Mouse (Mus musculus): ENCODE data around the gene Ciao2a. TPM values are rescaled to one million over a fixed set of nuclear protein-coding genes. Genes with fewer than 3 reads are reported as not detected.

Gene Ciao2a
- total RNA-seq, 2 experiments from 2014 or later = 39.6 to 46.0 TPM

DNA sequence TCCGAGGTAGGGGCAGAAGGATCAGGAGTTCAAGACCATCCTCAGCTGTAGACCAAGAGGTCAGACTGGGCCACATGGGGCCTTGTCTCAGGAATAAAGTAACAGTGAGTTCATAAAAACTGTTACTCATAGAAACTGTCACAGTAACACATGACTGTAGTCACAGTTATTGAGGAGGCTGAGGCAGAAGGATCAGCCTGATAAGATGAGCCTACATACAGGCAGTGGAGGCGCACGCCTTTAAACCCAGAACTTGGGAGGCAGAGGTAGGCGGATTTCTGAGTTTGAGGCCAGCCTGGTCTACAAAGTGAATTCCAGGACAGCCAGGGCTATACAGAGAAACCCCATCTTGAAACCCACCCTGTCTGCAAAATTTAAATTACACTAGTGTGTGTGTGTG, 6.3 kb upstream of the Ciao2a start:
- DNase-seq = no peak

DNA sequence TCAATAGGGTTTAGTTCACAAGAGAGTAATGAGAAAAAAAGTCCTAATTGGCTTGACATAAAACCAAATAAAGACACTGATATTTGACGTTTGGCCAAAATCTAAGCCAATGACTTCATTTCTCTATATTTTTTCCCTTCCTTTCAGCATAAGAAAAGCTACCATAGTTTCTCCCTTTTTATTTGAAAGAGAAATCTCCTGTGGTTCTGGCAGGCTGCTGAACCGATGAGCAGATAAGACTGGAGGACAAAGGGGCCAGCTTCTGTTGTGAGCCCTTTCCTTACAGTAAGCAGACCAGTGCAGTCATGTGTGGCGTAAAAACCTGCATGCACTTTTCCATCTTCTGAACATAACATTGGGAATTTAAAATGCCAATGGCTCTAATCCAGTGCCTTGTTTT, 5.5 kb upstream of the Ciao2a start:
- DNase-seq = no peak

DNA sequence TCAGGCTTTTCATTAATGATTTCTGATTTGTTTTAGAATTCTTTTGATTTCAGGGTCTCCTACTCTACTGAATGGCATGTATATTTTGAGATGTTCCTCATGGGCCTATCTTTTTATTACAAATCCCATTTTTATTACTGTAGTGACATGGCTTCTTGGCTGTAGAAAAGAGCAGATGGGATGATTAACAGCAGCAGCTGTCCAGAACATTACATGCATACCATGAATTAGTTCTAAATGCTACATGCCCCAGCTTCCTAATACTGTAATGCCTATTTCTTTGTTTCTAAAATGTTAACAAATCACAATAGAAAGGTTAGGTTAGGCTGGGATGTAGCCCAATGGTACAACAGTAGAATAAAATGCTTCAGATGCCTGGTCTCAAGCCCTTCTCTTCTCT, 5.0 kb upstream of the Ciao2a start:
- no peak for DNase-seq

DNA sequence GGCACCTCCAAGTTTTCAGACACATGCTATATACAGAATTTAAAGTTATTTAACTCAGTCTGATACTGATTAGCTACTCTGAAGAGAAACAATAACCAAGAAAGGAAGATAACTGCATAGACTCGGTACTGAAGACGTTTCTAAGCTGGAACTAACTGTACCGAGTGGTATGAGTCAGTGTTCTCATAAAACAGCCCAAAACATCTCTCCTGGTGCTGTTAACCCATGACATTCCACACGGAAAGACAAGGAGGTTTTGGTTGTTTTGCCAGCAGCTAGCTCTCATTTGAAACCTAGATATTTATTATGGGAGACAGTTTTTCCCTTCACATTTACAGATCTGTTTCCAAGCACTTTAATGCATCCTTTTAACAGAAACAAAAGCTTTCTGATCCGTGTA, 2.8 kb upstream of the Ciao2a start:
- no peak for DNase-seq

DNA sequence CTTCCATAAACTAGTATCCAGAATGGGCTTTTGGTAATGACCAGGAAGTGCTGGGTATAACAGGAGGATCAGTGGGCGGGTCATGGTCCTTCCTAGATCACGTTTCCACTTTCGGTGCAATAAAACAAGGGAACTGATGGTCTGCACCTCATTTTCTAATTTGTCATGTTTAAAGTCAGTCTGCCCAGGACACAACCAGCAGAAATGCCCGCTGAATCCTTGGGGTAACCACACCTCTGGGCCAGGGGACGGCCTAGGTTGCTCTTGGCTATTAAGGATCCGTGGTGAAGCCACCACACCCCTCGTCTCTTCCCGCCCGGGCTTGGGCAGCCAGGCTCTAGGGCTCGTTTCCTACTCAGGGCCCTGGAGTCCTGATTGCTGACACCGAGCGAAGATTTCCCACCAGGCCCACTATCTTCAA, 2.3 kb upstream of the Ciao2a start:
- DNase-seq = no peak

DNA sequence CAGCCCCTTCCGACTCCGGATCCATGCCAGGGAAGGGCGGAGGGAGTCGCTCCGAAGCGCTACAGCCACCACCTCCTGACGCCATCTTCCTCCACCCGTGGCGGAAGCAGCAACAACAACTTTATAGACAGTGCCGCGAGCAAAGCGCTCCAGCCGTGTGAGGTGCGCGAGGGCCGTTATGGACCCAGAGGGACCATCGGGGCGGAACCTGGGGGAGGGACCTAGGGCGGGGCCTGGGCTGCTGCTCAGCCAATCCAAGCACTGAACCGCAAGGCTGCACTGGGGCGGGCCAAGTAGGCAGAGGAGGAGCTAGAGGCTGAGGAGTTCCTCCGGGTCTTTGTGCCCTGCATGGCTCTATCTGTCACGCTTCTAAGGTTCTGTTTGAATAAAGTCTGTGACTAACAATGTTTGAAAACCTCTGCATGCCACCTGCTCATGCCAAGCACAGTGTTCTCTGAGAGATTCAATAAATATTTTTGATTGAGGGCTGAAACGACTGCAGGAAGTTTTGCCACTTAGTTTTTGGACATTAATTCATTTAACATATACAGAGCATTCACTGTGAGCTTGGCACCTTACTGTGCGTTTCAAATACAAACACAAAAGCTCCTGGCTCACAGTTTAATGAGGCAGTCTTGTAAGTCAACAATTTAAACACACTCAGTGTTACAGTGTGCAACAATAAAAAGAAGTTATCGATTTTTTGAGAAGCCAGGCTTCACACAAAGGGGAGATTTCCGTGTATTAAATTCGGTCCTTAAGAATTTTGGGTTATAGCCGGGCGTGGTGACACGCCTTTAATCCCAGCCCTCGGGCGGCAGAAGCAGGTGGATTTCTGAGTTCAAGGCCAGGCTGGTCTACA, 1.5 kb upstream of the Ciao2a start:
- DNase-seq = peak; percentile 96

DNA sequence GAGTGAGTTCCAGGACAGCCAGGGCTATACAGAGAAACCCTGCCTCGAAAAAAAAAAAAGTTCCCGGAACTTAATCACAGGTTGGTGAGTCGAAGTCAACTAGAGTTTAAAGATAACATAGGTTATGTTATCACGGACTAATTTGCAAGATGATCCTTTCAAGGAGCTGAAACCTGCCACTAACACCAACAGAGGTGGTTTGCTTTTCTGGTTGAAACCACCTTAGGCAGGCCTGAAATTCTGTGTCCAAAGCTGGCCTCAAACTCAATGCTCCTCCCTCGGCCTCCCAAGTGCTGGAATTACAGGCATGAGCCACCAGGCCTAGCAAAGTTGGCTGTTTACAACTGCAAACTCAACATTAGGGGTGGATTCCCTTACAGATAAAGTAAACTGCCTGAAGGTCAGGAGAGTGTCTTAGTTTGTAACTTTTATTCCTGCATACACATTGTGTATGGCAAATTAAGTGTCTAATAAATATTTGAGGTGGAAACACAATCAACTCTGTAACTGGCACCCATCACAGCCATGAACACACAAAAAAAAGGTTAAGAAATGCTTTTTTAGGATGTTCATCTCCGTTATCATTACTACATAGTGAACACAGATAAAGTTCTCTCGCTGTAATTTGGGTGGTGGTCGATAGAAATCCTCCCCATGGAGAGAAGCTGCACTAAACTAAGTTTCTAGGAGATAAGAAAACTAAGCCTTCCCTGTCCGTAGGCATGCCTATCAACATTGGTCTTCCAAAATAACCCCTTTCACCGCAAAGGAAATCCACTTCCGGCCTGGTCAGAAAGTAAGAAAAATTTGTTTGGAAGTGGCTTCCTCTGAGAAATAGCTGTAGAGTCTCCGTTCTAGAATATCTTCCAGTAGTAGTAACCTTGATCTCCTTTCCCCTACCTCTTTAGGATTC, 612 bp upstream of the Ciao2a start:
- no peak for DNase-seq

DNA sequence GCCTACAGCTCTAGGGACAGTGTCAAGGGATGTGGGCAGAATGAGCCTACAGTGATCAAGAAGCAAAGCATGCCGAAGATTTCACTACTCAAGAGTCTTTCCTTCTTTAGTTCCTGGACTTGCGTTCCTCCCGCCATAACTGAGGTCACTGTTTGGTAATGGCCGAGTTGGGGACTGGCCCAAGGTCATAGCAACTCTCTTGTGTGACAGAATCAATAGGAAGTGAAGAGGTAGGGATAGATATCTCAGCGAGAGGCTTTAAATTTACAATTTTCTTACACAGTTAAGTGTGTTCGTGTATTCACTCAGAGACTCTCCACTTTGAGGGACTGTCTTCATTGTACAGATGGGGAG, 759 bp downstream of the Ciao2a start:
- DNase-seq = no peak

DNA sequence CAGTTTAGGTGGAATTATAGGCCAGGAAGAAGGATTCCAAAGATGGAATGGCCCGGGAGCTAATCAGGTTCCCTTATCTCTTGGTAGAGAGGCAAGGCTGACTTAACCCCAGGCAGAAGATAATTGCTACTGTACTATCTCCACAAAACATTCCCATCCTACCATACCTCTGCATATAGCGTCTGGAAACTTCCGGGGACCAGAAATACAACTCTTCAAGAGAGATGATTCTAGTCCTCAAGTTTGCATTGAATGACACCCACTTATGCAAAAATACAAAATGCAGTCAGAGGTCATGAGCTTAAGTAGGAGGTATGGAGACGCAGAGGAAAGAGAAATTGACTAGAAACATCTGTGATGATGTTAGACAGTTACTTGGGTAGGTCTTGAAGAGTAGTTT, 1.5 kb downstream of the Ciao2a start:
- DNase-seq = no peak

DNA sequence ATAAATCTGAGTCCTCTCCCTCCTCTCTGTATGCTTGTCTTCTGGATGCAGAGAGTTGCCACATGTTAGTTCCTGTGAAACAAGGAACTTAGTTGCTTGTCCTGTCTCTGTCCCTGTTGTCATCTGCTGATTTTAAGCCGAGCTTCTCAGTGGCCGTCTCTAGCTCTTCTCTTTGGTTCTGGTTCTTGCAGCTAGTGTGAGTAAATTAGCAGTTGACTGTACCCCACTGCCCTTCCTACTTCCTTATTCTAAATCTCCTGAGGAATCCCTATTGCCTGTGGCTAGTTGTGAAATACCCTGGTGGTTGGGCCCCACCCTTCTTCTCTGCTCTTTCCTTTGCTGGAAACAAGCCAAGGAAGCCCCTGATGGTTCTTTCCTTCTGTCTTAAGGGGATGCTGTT, 5.1 kb downstream of the Ciao2a start:
- DNase-seq = no peak

DNA sequence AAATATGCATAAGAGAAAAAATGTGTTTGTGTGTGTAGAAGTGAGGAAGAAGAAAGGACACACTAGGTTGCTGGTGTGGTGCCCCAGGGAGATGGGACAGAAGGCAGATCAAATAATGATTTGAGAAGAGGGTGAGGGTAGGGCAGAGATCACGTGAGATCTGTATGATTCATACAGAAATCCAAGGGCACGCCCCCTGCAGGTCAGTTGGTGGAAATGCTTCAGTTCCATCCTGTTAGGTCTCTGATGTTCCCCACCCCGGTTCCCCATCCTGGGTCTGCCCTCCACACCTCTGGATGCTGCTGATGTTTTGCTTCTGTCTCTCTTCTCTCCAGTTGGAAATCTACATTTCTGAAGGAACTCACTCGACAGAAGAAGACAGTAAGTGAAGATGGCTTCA, 9.6 kb downstream of the Ciao2a start:
- no peak for DNase-seq

DNA sequence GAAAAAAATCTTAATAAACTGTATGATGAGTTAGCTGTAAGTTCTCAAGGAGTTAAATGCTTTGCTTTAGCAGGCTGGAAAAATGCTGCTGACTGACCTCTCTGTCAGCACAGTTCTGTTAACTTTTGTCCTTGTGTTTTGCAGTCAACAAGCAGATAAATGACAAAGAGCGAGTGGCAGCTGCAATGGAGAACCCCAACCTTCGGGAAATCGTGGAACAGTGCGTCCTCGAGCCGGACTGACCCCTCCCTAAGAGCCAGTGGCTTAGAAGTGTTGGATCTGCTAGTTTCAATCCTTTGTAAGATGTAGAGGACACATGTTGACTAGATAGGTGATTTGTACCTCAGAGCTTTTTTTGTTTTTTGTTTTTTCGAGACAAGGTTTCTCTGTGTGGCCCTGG, 11.8 kb downstream of the Ciao2a start:
- no peak for DNase-seq

DNA sequence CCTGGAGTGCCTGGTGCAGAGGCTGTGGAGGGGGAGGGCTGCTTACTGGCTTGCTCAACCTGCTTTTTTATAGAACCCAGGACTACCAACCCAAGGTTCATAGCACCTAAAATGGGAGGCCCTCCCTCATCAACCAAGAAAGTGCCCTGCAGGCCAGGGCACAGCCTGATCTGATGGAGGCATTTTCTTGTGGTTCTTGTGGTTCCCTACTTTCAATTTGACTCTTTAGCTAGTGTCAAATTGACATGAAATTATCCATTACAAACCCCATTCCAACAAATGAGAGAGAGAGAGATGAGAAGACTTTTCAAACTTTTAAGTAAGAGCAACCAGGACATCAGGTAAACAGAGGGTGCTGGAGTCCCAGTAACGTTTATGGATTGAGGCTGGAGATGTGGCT, 15.9 kb downstream of the Ciao2a start:
- no peak for DNase-seq

DNA sequence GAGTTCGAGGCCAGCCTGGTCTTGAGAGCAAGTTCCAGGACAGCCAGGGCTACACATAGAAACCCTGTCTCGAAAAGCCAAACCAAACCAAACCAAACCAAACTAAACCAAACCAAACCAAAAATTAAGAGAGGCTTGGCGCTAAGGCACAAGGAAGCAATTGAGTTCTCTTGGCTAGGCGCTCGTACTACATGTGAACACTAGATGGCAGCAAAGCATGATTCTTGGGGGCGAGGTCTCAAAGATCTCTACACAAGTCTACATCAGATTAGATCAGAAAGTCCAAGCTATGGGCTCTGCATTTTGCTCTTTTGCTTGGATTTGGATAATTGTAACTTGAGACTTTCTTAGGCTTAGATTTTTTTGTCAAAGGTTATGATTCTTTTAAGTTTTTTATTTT, 17.8 kb downstream of the Ciao2a start:
- DNase-seq = peak; percentile 60

DNA sequence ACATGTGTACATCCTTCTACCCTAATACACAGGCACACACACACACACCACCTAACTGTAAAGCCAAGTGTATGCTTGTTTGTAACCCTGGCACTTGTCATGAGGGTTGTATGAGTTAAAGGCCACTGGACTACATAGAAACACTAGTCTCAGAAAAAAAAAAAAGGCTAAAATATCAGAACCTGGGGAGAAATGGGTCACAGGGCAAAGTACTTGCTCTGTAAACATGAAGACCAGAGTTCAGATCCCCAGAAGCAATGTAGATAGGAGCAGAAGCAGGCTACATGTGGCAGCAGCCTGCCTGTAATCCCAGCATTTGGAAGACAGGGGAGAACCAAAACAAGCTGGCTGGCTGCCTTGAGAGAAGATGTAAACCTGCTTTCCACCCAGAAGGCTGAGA, 19.7 kb downstream of the Ciao2a start:
- DNase-seq = no peak

DNA sequence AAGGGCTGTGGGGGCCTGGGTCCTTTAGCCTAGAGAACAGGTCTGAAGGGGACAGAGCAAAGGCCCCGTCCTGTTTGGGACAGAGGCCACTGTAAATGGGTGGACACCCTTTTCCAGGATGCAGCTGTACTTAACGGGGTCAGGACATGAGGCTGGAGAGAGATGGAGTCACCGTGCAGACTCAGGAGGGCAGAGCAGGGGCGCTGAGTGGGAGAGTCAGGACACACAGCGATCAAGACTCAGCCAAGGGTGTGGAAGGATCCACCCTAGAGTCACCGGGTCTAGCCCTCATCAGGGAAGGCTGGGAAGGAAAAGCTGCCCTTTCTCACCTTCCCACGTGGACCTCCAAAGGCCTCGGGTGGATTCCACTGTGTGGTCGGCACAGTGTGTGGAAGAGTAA, 25.6 kb downstream of the Ciao2a start:
- DNase-seq = no peak

DNA sequence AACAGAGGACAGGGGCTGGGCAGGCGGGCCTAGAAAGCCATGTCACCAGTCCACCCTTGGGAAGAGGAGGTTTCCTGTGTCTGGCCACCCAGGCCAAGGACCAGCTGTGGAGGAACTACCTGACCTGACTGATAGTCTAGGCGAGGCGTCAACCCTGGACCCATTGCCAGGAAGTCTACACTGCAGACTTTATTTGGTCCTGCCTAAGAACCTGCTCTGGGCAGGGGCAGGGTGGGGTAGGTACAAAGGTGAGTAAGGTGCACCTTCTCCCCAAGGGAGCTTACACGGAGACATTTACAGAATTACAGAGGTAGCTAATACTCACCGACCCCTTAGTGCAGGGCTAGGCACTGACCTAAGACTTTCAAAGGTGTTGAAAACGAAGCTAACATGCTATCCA, 27.2 kb downstream of the Ciao2a start:
- DNase-seq = no peak

DNA sequence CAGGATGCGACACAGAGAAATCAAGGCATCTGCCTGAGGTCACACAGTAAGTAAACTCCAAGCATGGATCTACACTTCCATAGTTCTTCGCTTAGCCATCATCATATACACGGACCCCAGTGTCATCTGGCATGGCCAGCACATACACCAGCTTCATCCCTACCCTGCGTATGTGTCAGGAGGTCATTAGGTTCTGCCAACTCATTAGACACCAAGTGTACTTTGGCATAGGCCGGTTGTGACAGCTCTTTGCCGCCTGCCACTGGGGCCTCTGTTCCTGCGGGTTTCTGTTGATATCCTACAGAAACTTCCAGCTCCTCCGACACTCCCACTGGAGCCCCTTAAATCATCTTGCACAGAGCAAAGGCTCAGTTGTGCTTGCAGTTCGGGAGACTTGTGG, 27.6 kb downstream of the Ciao2a start:
- no peak for DNase-seq

DNA sequence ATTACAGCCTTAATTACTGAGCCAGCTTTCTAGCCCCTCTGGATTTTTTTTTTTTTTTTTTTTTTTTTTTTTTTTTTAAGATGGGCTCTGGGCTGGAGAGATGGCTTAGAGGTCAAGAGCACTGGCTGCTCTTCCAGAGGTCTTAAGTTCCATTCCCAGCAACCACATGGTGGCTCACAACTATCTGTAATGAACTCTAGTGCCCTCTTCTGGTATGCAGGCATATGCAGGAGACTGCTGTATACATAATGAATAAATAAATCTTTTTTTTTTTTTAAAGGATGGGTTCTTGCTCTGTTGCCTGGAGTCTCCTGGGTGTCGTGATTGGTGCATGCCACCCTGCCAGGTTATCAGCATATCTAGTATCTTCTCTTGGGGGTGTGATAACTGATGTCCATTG, 29.1 kb downstream of the Ciao2a start:
- DNase-seq = no peak

DNA sequence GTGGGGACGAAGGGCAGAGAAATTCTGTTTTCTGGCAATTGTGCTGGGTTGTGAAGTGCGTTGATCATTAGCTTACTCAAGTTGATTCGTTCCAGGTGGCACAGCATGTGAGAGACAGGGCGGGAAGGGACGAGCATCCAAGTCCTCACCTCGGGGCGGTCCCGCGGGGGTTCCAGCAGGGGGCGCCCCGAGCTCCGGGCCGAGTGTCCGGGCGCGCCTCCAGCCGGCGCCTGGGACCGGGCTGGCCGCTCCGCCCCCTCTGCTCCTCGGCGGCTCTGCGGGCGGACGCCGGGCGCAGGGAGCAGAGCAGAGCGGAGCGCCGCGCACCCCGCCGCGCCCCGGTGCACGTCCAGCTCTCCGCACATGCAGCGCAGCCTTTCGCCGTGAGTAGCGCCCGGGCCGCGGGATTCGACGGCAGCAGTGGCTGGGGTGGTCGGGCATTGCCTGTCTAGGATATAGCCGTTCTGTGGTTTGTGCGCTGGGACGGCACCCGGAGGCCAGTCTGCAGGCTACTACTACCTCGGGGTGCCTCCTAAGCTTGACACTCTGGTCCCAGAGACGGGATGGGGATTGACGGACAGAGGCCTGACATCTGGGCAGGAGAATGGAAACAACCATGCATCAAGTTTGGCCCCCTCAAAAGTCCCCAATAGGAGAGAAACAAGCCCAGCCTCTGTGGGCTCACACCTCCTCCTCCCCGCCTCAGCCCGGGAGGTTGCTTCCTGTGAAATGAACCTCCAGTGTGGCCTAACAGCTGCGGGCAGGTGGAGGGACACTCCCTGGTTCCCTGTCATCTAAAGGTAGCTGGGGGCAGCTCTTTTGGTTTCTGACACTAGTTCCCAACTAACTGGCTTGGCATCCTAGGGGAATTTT, 31.8 kb downstream of the Ciao2a start, which contains the start of gene Dapk2:
TSS of gene Dapk2 (plus strand) at position 266 of the 873 bp plus-strand sequence.
- peak; percentile 95 for DNase-seq

DNA sequence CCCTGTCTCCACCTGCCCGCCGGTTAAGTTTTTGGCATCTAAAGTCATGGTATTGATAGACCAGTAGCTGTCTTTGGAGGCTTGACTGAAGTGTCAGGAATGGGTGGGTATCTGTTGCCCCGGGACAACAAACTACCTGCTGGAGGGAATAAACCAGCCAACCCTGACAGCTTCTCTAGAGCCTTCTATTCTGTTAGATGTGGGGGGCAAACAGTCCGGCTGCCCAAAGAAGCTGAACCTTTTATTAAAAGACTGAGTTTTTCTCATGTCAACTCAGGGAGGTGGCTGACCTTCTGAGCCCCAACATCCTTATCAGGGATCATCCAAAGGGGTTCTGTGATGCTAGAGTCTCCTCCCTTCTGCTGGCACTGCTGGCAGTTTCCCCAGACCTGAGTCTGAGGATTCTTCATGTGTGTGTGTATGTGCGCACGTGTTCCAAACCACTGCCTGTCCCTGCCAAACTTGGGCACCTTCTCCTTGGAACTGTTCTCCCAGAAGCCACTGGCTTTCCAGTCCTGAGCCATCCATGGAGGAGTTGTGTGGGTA, 32.5 kb downstream of the Ciao2a start:
- no peak for DNase-seq

DNA sequence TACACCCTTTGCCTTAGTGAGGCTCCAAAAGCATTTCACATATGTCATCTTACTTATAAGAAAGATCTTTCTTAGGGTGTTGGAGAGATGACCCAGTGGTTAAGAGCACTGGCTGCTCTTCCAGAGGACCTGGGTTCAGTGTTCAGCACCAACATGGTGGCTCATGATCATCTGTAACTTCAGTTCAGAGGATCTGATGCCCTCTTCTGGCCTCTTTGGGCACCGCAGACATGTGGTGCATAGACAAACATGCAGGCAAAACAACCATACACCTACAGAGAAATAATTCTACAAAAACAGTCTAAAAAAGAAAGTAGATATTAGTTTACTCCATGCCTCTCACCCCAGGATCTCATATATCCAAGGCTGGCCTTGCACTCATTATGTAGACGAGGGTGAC, 33.7 kb downstream of the Ciao2a start:
- no peak for DNase-seq
